Mouse (Mus musculus) cortical plate, adult 2 months (tissue): ENCODE results near the gene Gm9821.

ENCODE experiments used
- CTCF ChIP-seq: fragments of 200-500 bp; IDR thresholded peaks from 2 replicates; pipeline ENCODE4 v1.5.1; 2011; ENCODE audit warnings: mild to moderate bottlenecking, control low read depth, low read length; ENCODE audit not compliant: insufficient read depth; ENCODE audit errors: extremely low read depth
- POLR2A ChIP-seq: fragments of 200-500 bp; IDR thresholded peaks from 2 replicates; pipeline ENCODE4 v1.6.1; 2011; ENCODE audit warnings: mild to moderate bottlenecking, low read length, control low read depth; ENCODE audit not compliant: insufficient read depth; ENCODE audit errors: extremely low read depth

- TF ChIP-seq CTCF (no peak), POLR2A (no peak)
These were observed 35.3 kb downstream of the Gm9821 start for GRCm38 (mm10) chr2:91980830-91981229.
